Mouse (Mus musculus): ENCODE data around the gene Srsf6.

- TF ChIP-seq CTCF (IDR thresholded peaks at IDR 0.05; ENCODE audit: extremely low read depth, insufficient read depth, low read length) (no peak), POLR2A (IDR thresholded peaks at IDR 0.05; ENCODE audit: extremely low read depth, insufficient read depth, low read length) (peak; percentile 19; the same call in 1 of the 2 replicates)
These were observed 634 bp downstream of the Srsf6 start for GRCm38 (mm10) chr2:162931674-162932650.
